Mouse (Mus musculus) spleen, adult 2 months (tissue): Measurements from ENCODE around the gene Fndc3b.

Source experiments
- CTCF ChIP-seq: fragments of 200-500 bp; IDR thresholded peaks from 2 replicates; pipeline ENCODE4 v1.5.1; 2011; ENCODE audit warnings: mild to moderate bottlenecking, inconsistent platforms; ENCODE audit not compliant: insufficient read depth, insufficient read length, insufficient replicate concordance; ENCODE audit errors: extremely low read depth
- POLR2A ChIP-seq: fragments of 200-500 bp; IDR thresholded peaks from 2 replicates; pipeline ENCODE4 v1.6.1; 2011; ENCODE audit warnings: low read depth, low read length, inconsistent platforms

GRCm38 (mm10) chr3:27725752-27726151 lies 14.6 kb upstream of the Fndc3b start:
- TF ChIP-seq CTCF (no peak), POLR2A (no peak)
